Mouse (Mus musculus) cortical plate, adult 2 months (tissue): ENCODE measurements at regions not wholly inside any gene's neighbourhood (a gene's known extent, or its start where the extent isn't known, plus 50 kb on each side); places are given as distances from the start of the nearest gene placed in this dataset.

Source experiments
- CTCF ChIP-seq: fragments of 200-500 bp; IDR thresholded peaks from 2 replicates; pipeline ENCODE4 v1.5.1; 2011; ENCODE audit warnings: mild to moderate bottlenecking, control low read depth, low read length; ENCODE audit not compliant: insufficient read depth; ENCODE audit errors: extremely low read depth
- POLR2A ChIP-seq: fragments of 200-500 bp; IDR thresholded peaks from 2 replicates; pipeline ENCODE4 v1.6.1; 2011; ENCODE audit warnings: mild to moderate bottlenecking, low read length, control low read depth; ENCODE audit not compliant: insufficient read depth; ENCODE audit errors: extremely low read depth

GRCm38 (mm10) chr13:97516731-97517130, 243.7 kb downstream of the Gm10260 start:
- TF ChIP-seq CTCF (no peak), POLR2A (no peak)
